Mouse (Mus musculus) ES-Bruce4 (cell line): ENCODE data around the gene Rps6kb2. TPM values are rescaled to one million over a fixed set of nuclear protein-coding genes. Genes with fewer than 3 reads are reported as not detected.

Source experiments
- H3K27ac ChIP-seq: 2 replicates; pipeline ENCODE4 v1.5.1; 2012; ENCODE audit warnings: low read length, inconsistent platforms; ENCODE audit not compliant: insufficient read depth
- H3K27me3 ChIP-seq: 2 replicates; pipeline ENCODE4 v1.6.1; 2012; ENCODE audit warnings: mild to moderate bottlenecking, low read length, inconsistent platforms; ENCODE audit not compliant: control insufficient read depth, poor library complexity, insufficient read depth, severe bottlenecking
- H3K36me3 ChIP-seq: 2 replicates; pipeline ENCODE4 v1.6.1; 2012; ENCODE audit warnings: inconsistent platforms, mild to moderate bottlenecking, low read length, moderate library complexity; ENCODE audit not compliant: control insufficient read depth, poor library complexity, insufficient read depth, severe bottlenecking
- H3K4me1 ChIP-seq: one replicate; pipeline ENCODE4 v1.8.1; 2011; ENCODE audit warnings: low read length; ENCODE audit not compliant: control insufficient read depth, insufficient read depth
- H3K4me3 ChIP-seq: 2 replicates; pipeline ENCODE4 v1.5.1; 2011; ENCODE audit warnings: low read depth, mild to moderate bottlenecking, low read length
- H3K9ac ChIP-seq: 2 replicates; pipeline ENCODE4 v1.6.1; 2012; ENCODE audit warnings: low read depth, mild to moderate bottlenecking, inconsistent platforms; ENCODE audit not compliant: poor library complexity, severe bottlenecking
- H3K9me3 ChIP-seq: replicated peaks from 2 replicates; pipeline ENCODE4 v1.6.1; 2012; ENCODE audit warnings: mild to moderate bottlenecking, low read length, inconsistent platforms; ENCODE audit not compliant: control insufficient read depth, poor library complexity, insufficient read depth, severe bottlenecking
- CTCF ChIP-seq: IDR thresholded peaks from one replicate; pipeline ENCODE4 v1.8.1; 2011; ENCODE audit warnings: low read depth, low read length
- EP300 ChIP-seq: IDR thresholded peaks from 2 replicates; pipeline ENCODE4 v1.6.1; 2011; ENCODE audit warnings: low read depth, low read length; ENCODE audit not compliant: insufficient read depth
- POLR2A ChIP-seq: IDR thresholded peaks from one replicate; pipeline ENCODE4 v1.8.1; 2011; ENCODE audit warnings: low read length; ENCODE audit not compliant: insufficient read depth
- polyA plus RNA-seq: library from polyadenylated mRNA; stranded (reverse); fragments of >200 nt; gene quantifications from 2 replicates; pipeline ENCODE4 v1.2.4, GENCODE M21; 2011; ENCODE audit warnings: low read depth; ENCODE audit not compliant: missing spikeins, insufficient read depth, insufficient read length

Gene Rps6kb2
- 17.1 and 27.3 TPM in 2 replicates for polyA plus RNA-seq

- Histone ChIP-seq H3K27ac (no peak within 1 kb of the TSS), H3K4me3 (peak within 1 kb of the TSS; percentile 81), H3K9me3 (no peaks in the 10 kb centered on the region), H3K4me1 (no peaks in the 10 kb centered on the region), H3K27me3 (no peaks in the 10 kb centered on the region), H3K9ac (peak within 1 kb of the TSS; percentile 79), H3K36me3 (no peaks in the 10 kb centered on the region)
- TF ChIP-seq CTCF (no peak), POLR2A (no peak), EP300 (no peak)
Observed at GRCm38 (mm10) chr19:4162646-4163542, at the start of gene Rps6kb2. Gene Rps6kb2, minus strand, starts transcription at chr19:4163354.

- no peak overlapping the region for H3K9ac ChIP-seq
- TF ChIP-seq POLR2A (no peak), CTCF (no peak), EP300 (no peak)
- peaks cover 13% of the 10 kb centered on the region for H3K27me3 ChIP-seq
- H3K36me3 ChIP-seq = no peaks in the 10 kb centered on the region
- H3K9me3 ChIP-seq = no peaks in the 10 kb centered on the region
- no peak overlapping the region for H3K4me3 ChIP-seq
- no peak overlapping the region for H3K27ac ChIP-seq
- no peaks in the 10 kb centered on the region for H3K4me1 ChIP-seq
Observed at GRCm38 (mm10) chr19:4211891-4212588, 48.9 kb upstream of the Rps6kb2 start.

- TF ChIP-seq EP300 (no peak), POLR2A (no peak), CTCF (no peak)
- Histone ChIP-seq H3K9ac (no peak overlapping the region), H3K9me3 (no peaks in the 10 kb centered on the region), H3K27ac (no peak overlapping the region), H3K27me3 (no peaks in the 10 kb centered on the region), H3K4me1 (no peaks in the 10 kb centered on the region), H3K36me3 (no peaks in the 10 kb centered on the region), H3K4me3 (no peak overlapping the region)
Observed at GRCm38 (mm10) chr19:4208563-4208962, 45.4 kb upstream of the Rps6kb2 start.

GRCm38 (mm10) chr19:4206971-4207370 lies 43.8 kb upstream of the Rps6kb2 start:
- Histone ChIP-seq H3K27me3 (no peaks in the 10 kb centered on the region), H3K4me3 (no peak overlapping the region), H3K9ac (no peak overlapping the region), H3K27ac (no peak overlapping the region), H3K4me1 (no peaks in the 10 kb centered on the region), H3K9me3 (no peaks in the 10 kb centered on the region), H3K36me3 (no peaks in the 10 kb centered on the region)
- TF ChIP-seq CTCF = peak; percentile 98
- peak; percentile 44; the same call in 1 of the 2 replicates for TF ChIP-seq EP300
- no peak for TF ChIP-seq POLR2A

GRCm38 (mm10) chr19:4204889-4205288 lies 41.7 kb upstream of the Rps6kb2 start:
- H3K4me1 ChIP-seq = no peaks in the 10 kb centered on the region
- H3K36me3 ChIP-seq = no peaks in the 10 kb centered on the region; the same call in 1 of the 2 replicates
- no peak for TF ChIP-seq EP300
- TF ChIP-seq POLR2A = no peak
- no peak for TF ChIP-seq CTCF
- H3K27ac ChIP-seq = no peak overlapping the region
- H3K4me3 ChIP-seq = no peak overlapping the region
- no peak overlapping the region for H3K9ac ChIP-seq
- H3K9me3 ChIP-seq = no peaks in the 10 kb centered on the region
- H3K27me3 ChIP-seq = no peaks in the 10 kb centered on the region
